Mouse (Mus musculus): ENCODE results near the gene Ksr1. TPM values are rescaled to one million over a fixed set of nuclear protein-coding genes. Genes with fewer than 3 reads are reported as not detected.

The Ksr1 gene
- polyA plus RNA-seq, 1 experiment from 2014 or later: 4.7 TPM

DNA sequence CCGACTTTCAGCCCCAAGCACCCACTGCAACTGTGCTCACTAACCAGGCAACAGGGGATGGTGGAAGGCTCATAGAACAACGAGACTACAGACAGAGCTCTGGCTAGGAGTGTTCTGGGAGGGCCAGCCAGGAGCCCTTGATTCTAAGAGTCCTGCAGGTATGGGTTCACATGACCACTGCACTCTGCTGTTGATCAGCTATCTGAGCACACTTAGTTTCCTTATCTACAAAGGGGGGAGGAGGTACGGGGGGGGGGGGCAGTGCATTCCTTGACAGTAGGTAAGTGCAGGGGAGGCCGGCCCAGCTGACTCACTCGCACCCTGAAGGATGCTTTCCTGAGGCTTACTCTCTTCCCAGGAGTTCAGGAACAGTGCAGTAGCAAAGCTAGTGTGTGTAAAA is 61.1 kb downstream of the Ksr1 start:
- no peak overlapping the region for H3K4me3 ChIP-seq (ENCODE audit: low read depth, low read length)
- H3K4me2 ChIP-seq (replicated peaks; ENCODE audit: low read depth): no peak overlapping the region
- H3K4me1 ChIP-seq (replicated peaks; ENCODE audit: control insufficient read depth, insufficient read depth, low read length): peaks cover 7% of the 10 kb centered on the region; the same call in 1 of the 2 replicates
- no peak for ATAC-seq
- no peaks in the 10 kb centered on the region for H3K9me3 ChIP-seq (ENCODE audit: control insufficient read depth)
- H3K9ac ChIP-seq (ENCODE audit: low read depth, low read length): no peak overlapping the region
- no peaks in the 10 kb centered on the region for H3K36me3 ChIP-seq (ENCODE audit: control insufficient read depth, insufficient read depth)
- 31% methylated on average over 5 of the region's 5 CpGs for WGBS
- no peak for TF ChIP-seq CTCF (IDR thresholded peaks at IDR 0.05; ENCODE audit: low read depth)
- no peaks in the 10 kb centered on the region for H3K27me3 ChIP-seq (replicated peaks; ENCODE audit: control insufficient read depth, insufficient read depth, low read length)
- H3K27ac ChIP-seq (ENCODE audit: low read depth, low read length): no peak overlapping the region

DNA sequence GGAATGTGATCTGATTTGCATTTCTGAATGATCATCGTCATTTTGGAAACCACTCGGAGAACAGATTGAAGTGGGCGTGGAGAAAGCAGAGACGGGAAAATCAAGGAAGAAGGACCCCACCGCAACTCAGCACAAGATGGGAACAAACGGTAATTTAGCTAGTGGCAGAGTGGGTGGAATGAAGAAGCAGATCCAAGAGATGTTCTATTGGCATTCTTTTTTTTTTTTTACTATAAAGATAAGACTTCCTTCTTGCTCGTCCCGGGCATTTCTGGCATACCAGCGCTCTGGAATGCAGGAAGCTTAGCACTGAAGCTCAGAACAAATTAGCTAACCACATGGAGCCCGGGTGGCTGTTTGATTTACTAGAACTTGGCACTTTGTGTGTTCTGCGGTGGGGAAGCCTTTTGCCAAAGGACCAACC is 63.2 kb downstream of the Ksr1 start:
- Histone ChIP-seq H3K4me2 (replicated peaks; ENCODE audit: low read depth) (no peak overlapping the region), H3K9me3 (ENCODE audit: control insufficient read depth) (no peaks in the 10 kb centered on the region), H3K4me1 (replicated peaks; ENCODE audit: control insufficient read depth, insufficient read depth, low read length) (peaks cover 7% of the 10 kb centered on the region; the same call in 1 of the 2 replicates), H3K27ac (ENCODE audit: low read depth, low read length) (0 out of 2 replicates have a peak overlapping the region, but pooled peaks have one; percentile 2), H3K36me3 (ENCODE audit: control insufficient read depth, insufficient read depth) (no peaks in the 10 kb centered on the region), H3K4me3 (ENCODE audit: low read depth, low read length) (no peak overlapping the region), H3K27me3 (replicated peaks; ENCODE audit: control insufficient read depth, insufficient read depth, low read length) (no peaks in the 10 kb centered on the region), H3K9ac (ENCODE audit: low read depth, low read length) (no peak overlapping the region)
- TF ChIP-seq CTCF (IDR thresholded peaks at IDR 0.05; ENCODE audit: low read depth): no peak
- ATAC-seq: no peak
- WGBS: 48% methylated on average over 11 of the region's 11 CpGs

DNA sequence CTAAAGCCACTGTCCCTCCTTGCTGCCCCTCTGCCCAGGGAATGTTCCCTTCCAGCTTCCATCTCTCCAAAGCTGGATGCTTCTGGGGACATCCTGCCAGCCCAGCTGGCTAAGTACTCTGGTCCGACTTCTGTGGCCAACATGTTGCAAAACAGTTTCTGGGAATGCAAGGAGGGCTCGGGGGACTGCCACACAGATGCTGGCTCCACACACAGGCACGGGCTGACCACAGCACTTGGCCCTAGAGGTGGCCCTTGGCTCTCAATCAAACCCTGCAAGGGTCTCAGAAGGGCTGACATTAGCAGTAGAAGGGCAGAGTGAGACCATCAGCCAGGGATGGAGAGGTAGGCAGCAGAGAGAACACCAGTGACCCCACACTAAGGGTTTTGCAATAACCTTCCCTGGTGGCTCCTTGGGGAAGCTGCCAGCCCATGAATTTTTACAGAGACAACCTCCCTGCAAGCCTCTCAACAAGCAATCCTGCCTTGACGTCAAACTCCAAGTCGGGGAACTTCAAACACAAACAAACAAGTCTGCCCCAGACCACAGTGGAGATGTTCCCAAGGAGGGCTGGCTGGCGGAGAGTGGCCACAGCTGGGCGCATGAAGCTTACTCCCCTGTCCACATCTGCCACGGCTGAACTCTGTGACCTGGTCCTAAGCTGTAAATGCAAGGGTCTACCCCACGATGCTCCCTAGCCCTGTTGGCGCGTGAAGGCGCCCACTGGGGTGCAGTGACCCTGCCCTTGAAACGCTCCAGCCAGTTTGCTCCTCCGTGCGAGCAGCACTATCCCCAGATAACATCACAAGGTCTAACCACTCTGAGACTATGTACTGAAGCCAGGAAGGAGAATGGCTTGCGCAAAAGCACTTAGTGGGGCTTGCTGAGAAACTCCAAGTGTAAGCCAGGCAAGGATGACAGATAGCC is 65.0 kb downstream of the Ksr1 start:
- H3K9ac ChIP-seq (ENCODE audit: low read depth, low read length): no peak overlapping the region
- TF ChIP-seq CTCF (IDR thresholded peaks at IDR 0.05; ENCODE audit: low read depth): peak; percentile 18; the same call in 1 of the 2 replicates
- ATAC-seq: peak; percentile 29

DNA sequence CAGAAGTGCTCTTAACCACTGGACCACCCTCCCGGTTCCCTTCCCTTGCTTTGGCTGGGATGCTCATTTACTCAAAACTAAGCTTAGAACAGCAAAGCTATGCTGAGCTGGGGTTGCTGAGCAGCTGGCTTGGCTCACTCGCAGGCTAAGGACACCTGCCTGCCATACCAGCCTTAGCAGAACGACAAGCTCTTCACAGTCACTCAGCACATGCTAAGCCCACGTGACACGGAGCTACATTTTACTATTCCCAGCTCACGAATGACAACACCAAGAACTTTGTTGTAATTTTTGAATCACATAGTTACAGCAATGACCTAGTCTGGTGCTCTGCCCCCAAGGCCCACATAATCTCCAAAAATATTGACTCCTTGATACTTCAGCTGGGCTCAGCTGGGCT is 66.1 kb downstream of the Ksr1 start:
- no peaks in the 10 kb centered on the region for H3K9me3 ChIP-seq (ENCODE audit: control insufficient read depth)
- H3K9ac ChIP-seq (ENCODE audit: low read depth, low read length): no peak overlapping the region
- H3K36me3 ChIP-seq (ENCODE audit: control insufficient read depth, insufficient read depth): no peaks in the 10 kb centered on the region
- H3K4me1 ChIP-seq (replicated peaks; ENCODE audit: control insufficient read depth, insufficient read depth, low read length): peaks cover 7% of the 10 kb centered on the region; the same call in 1 of the 2 replicates
- WGBS: 80% methylated on average over 6 of the region's 6 CpGs
- H3K27me3 ChIP-seq (replicated peaks; ENCODE audit: control insufficient read depth, insufficient read depth, low read length): no peaks in the 10 kb centered on the region
- H3K4me3 ChIP-seq (ENCODE audit: low read depth, low read length): no peak overlapping the region
- no peak overlapping the region for H3K27ac ChIP-seq (ENCODE audit: low read depth, low read length)
- no peak overlapping the region for H3K4me2 ChIP-seq (replicated peaks; ENCODE audit: low read depth)
- no peak for TF ChIP-seq CTCF (IDR thresholded peaks at IDR 0.05; ENCODE audit: low read depth)
- ATAC-seq: no peak

More for the DNA sequence above, 65.0 kb downstream of the Ksr1 start:
- no peaks in the 10 kb centered on the region for H3K9me3 ChIP-seq (ENCODE audit: control insufficient read depth)
- no peaks in the 10 kb centered on the region for H3K36me3 ChIP-seq (ENCODE audit: control insufficient read depth, insufficient read depth)
- no peak overlapping the region for H3K4me3 ChIP-seq (ENCODE audit: low read depth, low read length)
- H3K27ac ChIP-seq (ENCODE audit: low read depth, low read length): peak overlapping the region; percentile 67
- H3K27me3 ChIP-seq (replicated peaks; ENCODE audit: control insufficient read depth, insufficient read depth, low read length): no peaks in the 10 kb centered on the region
- WGBS: 59% methylated on average over 16 of the region's 16 CpGs
- peaks cover 7% of the 10 kb centered on the region; the same call in 1 of the 2 replicates for H3K4me1 ChIP-seq (replicated peaks; ENCODE audit: control insufficient read depth, insufficient read depth, low read length)
- no peak overlapping the region for H3K4me2 ChIP-seq (replicated peaks; ENCODE audit: low read depth)

DNA sequence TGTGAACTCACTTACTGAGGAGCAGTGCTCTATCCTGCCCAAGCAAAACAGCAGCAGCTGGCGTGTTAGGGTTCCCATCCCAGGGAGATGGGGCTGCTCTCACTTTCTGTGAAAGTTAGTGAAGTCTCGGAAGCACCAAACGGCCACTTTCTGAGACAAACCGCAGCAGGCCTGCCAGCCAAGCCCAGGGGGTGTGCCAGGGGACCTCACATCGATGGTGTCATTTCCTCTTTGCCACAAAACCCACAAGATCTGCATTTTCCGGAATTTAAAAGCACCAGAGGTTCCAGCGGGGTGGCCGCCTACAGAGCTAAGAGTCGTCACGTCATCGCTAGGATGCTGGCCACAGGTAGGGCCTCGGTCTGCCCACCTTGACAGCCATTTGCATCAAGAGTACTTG is 69.7 kb downstream of the Ksr1 start:
- TF ChIP-seq CTCF (IDR thresholded peaks at IDR 0.05; ENCODE audit: low read depth): no peak
- Histone ChIP-seq H3K9me3 (ENCODE audit: control insufficient read depth) (no peaks in the 10 kb centered on the region), H3K9ac (ENCODE audit: low read depth, low read length) (no peak overlapping the region), H3K4me2 (replicated peaks; ENCODE audit: low read depth) (no peak overlapping the region), H3K27me3 (replicated peaks; ENCODE audit: control insufficient read depth, insufficient read depth, low read length) (no peaks in the 10 kb centered on the region), H3K4me1 (replicated peaks; ENCODE audit: control insufficient read depth, insufficient read depth, low read length) (no peaks in the 10 kb centered on the region), H3K27ac (ENCODE audit: low read depth, low read length) (no peak overlapping the region), H3K36me3 (ENCODE audit: control insufficient read depth, insufficient read depth) (peaks cover 27% of the 10 kb centered on the region), H3K4me3 (ENCODE audit: low read depth, low read length) (no peak overlapping the region)
- ATAC-seq: no peak
- 89% methylated on average over 12 of the region's 12 CpGs for WGBS

DNA sequence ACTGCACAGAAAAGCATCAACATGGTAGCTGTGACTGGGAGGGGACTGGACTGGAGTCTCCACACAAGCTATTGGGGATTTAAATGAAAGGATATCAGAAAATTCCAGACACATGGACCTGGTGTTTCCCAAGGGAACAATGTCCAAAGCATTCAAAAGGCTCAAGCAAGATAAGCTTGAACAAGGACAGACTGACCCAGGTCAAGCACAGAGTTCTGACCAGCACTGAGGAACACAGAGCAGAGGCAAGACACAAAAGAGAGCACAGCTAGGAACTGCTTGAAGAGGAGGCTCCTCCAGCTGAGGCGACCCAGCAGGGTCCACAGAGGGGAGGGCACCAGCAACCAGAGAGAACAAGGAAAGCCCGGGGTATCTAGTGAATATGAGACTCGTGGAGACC is 71.2 kb downstream of the Ksr1 start:
- no peaks in the 10 kb centered on the region for H3K27me3 ChIP-seq (replicated peaks; ENCODE audit: control insufficient read depth, insufficient read depth, low read length)
- no peak for TF ChIP-seq CTCF (IDR thresholded peaks at IDR 0.05; ENCODE audit: low read depth)
- H3K36me3 ChIP-seq (ENCODE audit: control insufficient read depth, insufficient read depth): peaks cover 40% of the 10 kb centered on the region
- no peak for ATAC-seq
- H3K4me1 ChIP-seq (replicated peaks; ENCODE audit: control insufficient read depth, insufficient read depth, low read length): no peaks in the 10 kb centered on the region
- no peak overlapping the region for H3K4me3 ChIP-seq (ENCODE audit: low read depth, low read length)
- H3K9ac ChIP-seq (ENCODE audit: low read depth, low read length): no peak overlapping the region
- WGBS: 76% methylated on average over 3 of the region's 3 CpGs
- H3K9me3 ChIP-seq (ENCODE audit: control insufficient read depth): no peaks in the 10 kb centered on the region
- H3K27ac ChIP-seq (ENCODE audit: low read depth, low read length): no peak overlapping the region
- no peak overlapping the region for H3K4me2 ChIP-seq (replicated peaks; ENCODE audit: low read depth)
